Mouse (Mus musculus) gastrocnemius, adult 18-20 months (tissue): Measurements from ENCODE around the gene Zfp385c. TPM values are rescaled to one million over a fixed set of nuclear protein-coding genes. Genes with fewer than 3 reads are reported as not detected.

Experiments used
- DNase-seq: peaks from one replicate; pipeline ENCODE4 v3.0.0; 2021; ENCODE audit warnings: low spot score
- long read RNA-seq, 2 experiments: library from polyadenylated mRNA; stranded (forward); transcript quantifications; one replicate each; pipeline ENCODE4 v2.0.0; 2021
- total RNA-seq, 2 experiments: library from RNA; stranded (reverse); gene quantifications; 2 replicates each; pipeline ENCODE4 v1.2.3; 2021

Gene Zfp385c
- under 1 TPM; 0.28 to 0.41 TPM for total RNA-seq
- long read RNA-seq, experiment 1 = 0 reads
- long read RNA-seq, experiment 2 = 0 reads

- no peak for DNase-seq
Measured at GRCm38 (mm10) chr11:100692164-100692616, at the start of gene Zfp385c. Zfp385c (minus strand) TSS chr11:100692455.

GRCm38 (mm10) chr11:100741348-100741747 lies 49.1 kb upstream of the Zfp385c start:
- DNase-seq = peak; percentile 63

GRCm38 (mm10) chr11:100738749-100739148 lies 46.5 kb upstream of the Zfp385c start:
- no peak for DNase-seq

GRCm38 (mm10) chr11:100738066-100738604 lies 45.9 kb upstream of the Zfp385c start, which contains the start of gene Rab5c:
Rab5c (minus strand) TSS chr11:100738215.
- DNase-seq = peak; percentile 99

GRCm38 (mm10) chr11:100737105-100737733 lies 45.0 kb upstream of the Zfp385c start:
- no peak for DNase-seq

GRCm38 (mm10) chr11:100736746-100737080 lies 44.5 kb upstream of the Zfp385c start:
- no peak for DNase-seq

GRCm38 (mm10) chr11:100735954-100736745 lies 43.9 kb upstream of the Zfp385c start:
- no peak for DNase-seq

GRCm38 (mm10) chr11:100735134-100735865 lies 43.0 kb upstream of the Zfp385c start:
- no peak for DNase-seq

- no peak for DNase-seq
Measured at GRCm38 (mm10) chr11:100730477-100731205, 38.4 kb upstream of the Zfp385c start.

GRCm38 (mm10) chr11:100729976-100730375 lies 37.7 kb upstream of the Zfp385c start:
- no peak for DNase-seq

- DNase-seq = no peak
Measured at GRCm38 (mm10) chr11:100728601-100729000, 36.3 kb upstream of the Zfp385c start.

GRCm38 (mm10) chr11:100727201-100727600 lies 34.9 kb upstream of the Zfp385c start:
- DNase-seq = no peak

- no peak for DNase-seq
Measured at GRCm38 (mm10) chr11:100724919-100725512, 32.8 kb upstream of the Zfp385c start.

- DNase-seq = no peak
Measured at GRCm38 (mm10) chr11:100722493-100723028, 30.3 kb upstream of the Zfp385c start.

- DNase-seq = no peak
Measured at GRCm38 (mm10) chr11:100721776-100722492, 29.7 kb upstream of the Zfp385c start.

- no peak for DNase-seq
Measured at GRCm38 (mm10) chr11:100721254-100721653, 29.0 kb upstream of the Zfp385c start.

- DNase-seq = no peak
Measured at GRCm38 (mm10) chr11:100720345-100720744, 28.1 kb upstream of the Zfp385c start.

- DNase-seq = no peak
Measured at GRCm38 (mm10) chr11:100719893-100720292, 27.6 kb upstream of the Zfp385c start.

GRCm38 (mm10) chr11:100719312-100719711 lies 27.1 kb upstream of the Zfp385c start:
- DNase-seq = no peak

- no peak for DNase-seq
Measured at GRCm38 (mm10) chr11:100718866-100719265, 26.6 kb upstream of the Zfp385c start.
